ENCODE assay signal across 31 mouse cellular contexts in genomic region chr12:50524061-50524460, GRCm38 (mm10).
DNase-seq lines count a peak whose midpoint lies in the region; ATAC-seq and TF ChIP-seq lines count a peak whose summit lies in the region.
"Had no signal": no experiment of that assay in that cellular context is flagged by ENCODE, and none has a peak within 500 bp of the region (broad histone marks: within the 10 kb centered on the region; RNA-seq: fewer than 3 reads in every experiment).

No protein-coding gene starts in this region.

- H3K27ac ChIP-seq in liver, adult 2 months (replicated peaks; ENCODE audit: insufficient read depth, low read depth, low read length), result no peak overlapping the region
- no peak overlapping the region for H3K27ac ChIP-seq in liver, embryonic 12.5 days
- H3K27ac ChIP-seq in brown adipose tissue, adult 24 weeks (replicated peaks; ENCODE audit: low read depth, low read length), result peak overlapping the region; percentile 67
- H3K27ac ChIP-seq: forebrain, embryonic 10.5 days; forebrain, embryonic 13.5 days; gastrocnemius, adult 2 months; heart, embryonic 15.5 days; hindbrain, embryonic 10.5 days; hindbrain, embryonic 13.5 days; intestine, embryonic 15.5 days had no signal

- ATAC-seq in liver, embryonic 12.5 days, result no peak
- ATAC-seq in megakaryocyte progenitor cell, adult 5-6 weeks (replicated peaks; ENCODE audit: poor library complexity), result no peak
- ATAC-seq in megakaryocyte, adult 5-6 weeks (ENCODE audit: poor library complexity, severe bottlenecking), result no peak
- ATAC-seq: CD4-positive, CD25-positive, alpha-beta regulatory T cell, adult 4 months; forebrain, embryonic 13.5 days; forebrain, embryonic 16.5 days; hindbrain, embryonic 16.5 days; intestine, embryonic 15.5 days; Patski had no signal

- TF ChIP-seq CTCF in liver, adult 2 months (IDR thresholded peaks at IDR 0.05; ENCODE audit: low read depth, low read length), result no peak

- H3K79me2 ChIP-seq in liver, adult 2 months (ENCODE audit: control insufficient read depth, insufficient read depth, low read length), result no peaks in the 10 kb centered on the region

- peak; percentile 90 for DNase-seq in liver, adult 2 months (ENCODE audit: extremely low read depth, low read depth, low spot score)
- DNase-seq in Muller cell, postnatal 12 days (ENCODE audit: inconsistent ontology term), result peak; percentile 91
- DNase-seq in fibroblast of lung, adult 2 months (ENCODE audit: low read depth), result peak; percentile 51
- no peak for DNase-seq in kidney, adult 8-10 months
- DNase-seq: adrenal gland, adult 2 months; adrenal gland, postnatal 14 days; cerebellum, adult 11 months; cerebellum, adult 2 months; cerebellum, adult 9-11 months; cerebellum, postnatal 36 days; gastrocnemius, adult 2 months; gastrocnemius, postnatal 14 days; heart, adult 18-20 months; heart, postnatal 10 days; heart, postnatal 36 days; kidney, adult 11 months had no signal

- WGBS in liver, adult 2 months, result 37% methylated on average over 2 of the region's 2 CpGs
- WGBS in liver, embryonic 12.5 days (ENCODE audit: insufficient replicate concordance), result 65% methylated on average over 2 of the region's 2 CpGs

- H3K9me3 ChIP-seq in liver, embryonic 12.5 days (replicated peaks), result no peaks in the 10 kb centered on the region
- H3K9me3 ChIP-seq: forebrain, embryonic 10.5 days; forebrain, embryonic 13.5 days; heart, embryonic 12.5 days; heart, embryonic 15.5 days; hindbrain, embryonic 10.5 days; hindbrain, embryonic 13.5 days; intestine, embryonic 15.5 days had no signal

- H3K27me3 ChIP-seq in liver, adult 2 months (ENCODE audit: control insufficient read depth, insufficient read depth, low read length), result no peaks in the 10 kb centered on the region
- no peaks in the 10 kb centered on the region for H3K27me3 ChIP-seq in liver, embryonic 12.5 days (replicated peaks)
- H3K27me3 ChIP-seq: forebrain, embryonic 13.5 days; heart, embryonic 12.5 days; heart, embryonic 15.5 days; hindbrain, embryonic 13.5 days; intestine, embryonic 15.5 days; Patski had no signal

- H3K4me2 ChIP-seq in liver, embryonic 12.5 days, result no peak overlapping the region
- H3K4me2 ChIP-seq: forebrain, embryonic 13.5 days; heart, embryonic 12.5 days; heart, embryonic 15.5 days; hindbrain, embryonic 13.5 days; intestine, embryonic 15.5 days had no signal

- H3K9ac ChIP-seq in liver, adult 2 months (ENCODE audit: low read depth, low read length), result no peak overlapping the region
- H3K9ac ChIP-seq in liver, embryonic 12.5 days, result no peak overlapping the region
- H3K9ac ChIP-seq: forebrain, embryonic 13.5 days; heart, embryonic 12.5 days; heart, embryonic 15.5 days; hindbrain, embryonic 13.5 days; intestine, embryonic 15.5 days had no signal

- no peaks in the 10 kb centered on the region for H3K36me3 ChIP-seq in liver, adult 2 months (ENCODE audit: control insufficient read depth, insufficient read depth, low read length)
- no peaks in the 10 kb centered on the region for H3K36me3 ChIP-seq in liver, embryonic 12.5 days
- H3K36me3 ChIP-seq: forebrain, embryonic 10.5 days; heart, embryonic 12.5 days; heart, embryonic 15.5 days; hindbrain, embryonic 10.5 days; hindbrain, embryonic 13.5 days; intestine, embryonic 15.5 days had no signal

- peaks cover 2% of the 10 kb centered on the region; the same call in 1 of the 2 replicates for H3K4me1 ChIP-seq in liver, adult 2 months (ENCODE audit: control insufficient read depth, insufficient read depth, low read length)
- no peaks in the 10 kb centered on the region for H3K4me1 ChIP-seq in liver, embryonic 12.5 days
- H3K4me1 ChIP-seq in brown adipose tissue, adult 24 weeks (ENCODE audit: control insufficient read depth, insufficient read depth, insufficient read length, low read length), result no peaks in the 10 kb centered on the region; the same call in 1 of the 2 replicates
- H3K4me1 ChIP-seq: forebrain, embryonic 10.5 days; forebrain, embryonic 13.5 days; heart, embryonic 12.5 days; heart, embryonic 15.5 days; hindbrain, embryonic 10.5 days; hindbrain, embryonic 13.5 days; intestine, embryonic 15.5 days had no signal

- H3K4me3 ChIP-seq in liver, adult 2 months (ENCODE audit: insufficient read depth, low read depth, low read length), result no peak overlapping the region
- H3K4me3 ChIP-seq in liver, embryonic 12.5 days, result no peak overlapping the region
- H3K4me3 ChIP-seq in brown adipose tissue, adult 24 weeks (ENCODE audit: insufficient read depth, low read depth, low read length), result no peak overlapping the region
- H3K4me3 ChIP-seq: forebrain, embryonic 10.5 days; forebrain, embryonic 13.5 days; gastrocnemius, adult 2 months; heart, embryonic 12.5 days; heart, embryonic 15.5 days; hindbrain, embryonic 10.5 days; hindbrain, embryonic 13.5 days; intestine, embryonic 15.5 days had no signal

- no peak for TF ChIP-seq POLR2A in liver, adult 2 months (IDR thresholded peaks at IDR 0.05; ENCODE audit: extremely low read depth, insufficient read depth, low read length)

Comparison
In these comparisons a context has a peak if more than half of its experiments do, and no peak if none do; other contexts are left out.
1. DNase-seq: peak in liver, adult 2 months (single experiment), Muller cell, postnatal 12 days (single experiment) and fibroblast of lung, adult 2 months (single experiment); none in kidney, adult 8-10 months (0 of 2).